Mouse (Mus musculus) ES-E14 (cell line): ENCODE measurements at regions not wholly inside any gene's neighbourhood (a gene's known extent, or its start where the extent isn't known, plus 50 kb on each side); places are given as distances from the start of the nearest gene placed in this dataset.

Experiments used
- CHD2 ChIP-seq: IDR thresholded peaks from 2 replicates; pipeline ENCODE4 v1.6.1; 2014; ENCODE audit warnings: mild to moderate bottlenecking, low read depth, low read length, inconsistent platforms
- MAFK ChIP-seq: IDR thresholded peaks from 2 replicates; pipeline ENCODE4 v1.6.1; 2014; ENCODE audit warnings: mild to moderate bottlenecking, low read depth, low read length, inconsistent platforms; ENCODE audit not compliant: insufficient read depth
- ZC3H11A ChIP-seq: IDR thresholded peaks from 2 replicates; pipeline ENCODE4 v1.6.1; 2012; ENCODE audit warnings: low read depth, mild to moderate bottlenecking, inconsistent platforms, low read length, borderline replicate concordance

GRCm38 (mm10) chr10:91362587-91362986 lies 181.5 kb upstream of the Tmpo start:
- TF ChIP-seq MAFK (no peak), ZC3H11A (no peak), CHD2 (no peak)
